Comparison of ENCODE assay signal across 7 mouse cellular contexts in the genomic region with DNA sequence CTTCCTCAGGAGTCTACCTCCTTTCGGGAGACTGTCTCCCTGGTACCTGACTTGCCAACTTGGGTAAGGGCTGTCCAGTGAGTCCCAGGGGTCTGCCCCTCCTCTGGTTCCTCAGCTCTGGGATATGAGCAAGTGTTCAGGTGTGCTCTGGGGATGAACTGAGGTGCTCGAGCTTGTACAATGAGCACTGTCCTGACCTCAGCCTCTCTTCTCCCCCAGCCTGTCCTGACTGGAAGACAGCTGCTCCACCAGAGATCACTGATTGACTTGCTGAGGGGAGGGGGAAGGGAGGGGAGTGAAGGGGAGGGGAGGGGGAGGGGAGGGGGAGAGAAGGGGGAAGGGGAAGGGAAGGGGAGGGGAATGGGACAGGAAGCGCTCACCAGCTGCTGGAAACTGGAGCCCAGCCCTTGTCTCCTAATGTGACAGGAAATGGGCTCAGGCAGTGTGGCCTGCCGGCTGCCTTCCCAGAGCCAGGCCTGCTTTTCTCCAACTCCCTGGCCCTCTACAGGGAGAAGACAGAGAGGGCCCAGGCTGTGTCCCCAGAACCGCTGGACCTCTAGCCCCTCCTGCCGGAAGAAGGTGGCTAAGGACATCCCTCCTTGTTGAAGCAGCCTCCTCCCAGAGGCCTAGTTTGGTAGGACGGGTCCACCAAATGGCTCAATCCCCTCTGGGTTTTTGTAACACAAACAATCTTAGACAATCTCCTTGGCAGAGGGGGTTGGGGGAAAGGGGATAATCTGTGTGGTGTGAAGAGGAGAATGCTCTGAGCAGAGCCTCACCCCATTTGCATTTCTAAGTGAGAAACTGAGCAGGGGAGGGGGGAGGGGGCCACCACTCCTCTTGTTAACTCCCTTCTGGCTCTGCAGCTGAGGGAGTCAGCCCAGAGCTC.
A peak's percentile ranks its signal among the peaks of the same experiment; 100 is the strongest.
DNase-seq lines count a peak whose midpoint lies in the region; ATAC-seq and TF ChIP-seq lines count a peak whose summit lies in the region.

No protein-coding gene starts in this region.

- H3K9me3 ChIP-seq in forebrain, embryonic 16.5 days (ENCODE audit: control insufficient read depth, low read length), result no peaks in the 10 kb centered on the region
- no peaks in the 10 kb centered on the region for H3K9me3 ChIP-seq in limb, embryonic 14.5 days (ENCODE audit: control insufficient read depth, low read length)
- no peaks in the 10 kb centered on the region for H3K9me3 ChIP-seq in neural tube, embryonic 12.5 days

- H3K4me3 ChIP-seq in forebrain, embryonic 16.5 days (replicated peaks; ENCODE audit: low read length), result no peak overlapping the region
- no peak overlapping the region for H3K4me3 ChIP-seq in limb, embryonic 14.5 days (replicated peaks; ENCODE audit: low read length)
- H3K4me3 ChIP-seq in neural tube, embryonic 12.5 days, result no peak overlapping the region

- peak; percentile 84 for ATAC-seq in forebrain, embryonic 16.5 days
- ATAC-seq in limb, embryonic 14.5 days (ENCODE audit: low FRiP score, low read depth), result no peak
- peak; percentile 78 for ATAC-seq in neural tube, embryonic 12.5 days (ENCODE audit: low FRiP score, low read depth)

- H3K27ac ChIP-seq in forebrain, embryonic 16.5 days (ENCODE audit: low read length), result peak overlapping the region; percentile 26
- H3K27ac ChIP-seq in limb, embryonic 14.5 days (replicated peaks; ENCODE audit: low read depth, low read length), result no peak overlapping the region
- no peak overlapping the region for H3K27ac ChIP-seq in neural tube, embryonic 12.5 days

- intact Hi-C loops in left cerebral cortex, postnatal 4 days (cut with DNase I), result no loop called here

- no peaks in the 10 kb centered on the region for H3K36me3 ChIP-seq in forebrain, embryonic 16.5 days (ENCODE audit: control insufficient read depth, insufficient read depth)
- H3K36me3 ChIP-seq in limb, embryonic 14.5 days (ENCODE audit: control insufficient read depth, insufficient read depth, low read length), result no peaks in the 10 kb centered on the region
- no peaks in the 10 kb centered on the region for H3K36me3 ChIP-seq in neural tube, embryonic 12.5 days

- H3K4me1 ChIP-seq in forebrain, embryonic 16.5 days (replicated peaks; ENCODE audit: control insufficient read depth, insufficient read depth, low read length), result peaks cover 17% of the 10 kb centered on the region
- no peaks in the 10 kb centered on the region for H3K4me1 ChIP-seq in limb, embryonic 14.5 days (ENCODE audit: control insufficient read depth, insufficient read depth, low read length)
- peaks cover 17% of the 10 kb centered on the region for H3K4me1 ChIP-seq in neural tube, embryonic 12.5 days

- no peak for TF ChIP-seq POLR2A in limb, embryonic 14.5 days (IDR thresholded peaks at IDR 0.05; ENCODE audit: borderline replicate concordance, extremely low read depth, insufficient read depth, insufficient read length)

- 20% methylated on average over 7 of the region's 7 CpGs for WGBS in forebrain, embryonic 16.5 days
- WGBS in limb, embryonic 14.5 days, result 19% methylated on average over 7 of the region's 7 CpGs
- WGBS in neural tube, embryonic 12.5 days, result 16% methylated on average over 7 of the region's 7 CpGs

- DNase-seq in left cerebral cortex, postnatal 4 days, result peak; percentile 76
- DNase-seq in left cerebral cortex, adult 8-10 months (ENCODE audit: low spot score in 2 of 2), result no peak
- DNase-seq in limb, embryonic 14.5 days (ENCODE audit: low spot score), result peak; percentile 23
- no peak for DNase-seq in urinary bladder, adult 2 months (ENCODE audit: low spot score)
- DNase-seq in layer of hippocampus, adult 8-10 months (ENCODE audit: low spot score in 2 of 2), result no peak

- H3K4me2 ChIP-seq in forebrain, embryonic 16.5 days (ENCODE audit: low read length), result no peak overlapping the region
- H3K4me2 ChIP-seq in limb, embryonic 14.5 days (replicated peaks; ENCODE audit: low read depth, low read length, severe bottlenecking), result no peak overlapping the region
- peak overlapping the region; percentile 22; the same call in 1 of the 2 replicates for H3K4me2 ChIP-seq in neural tube, embryonic 12.5 days (replicated peaks)

- no peak overlapping the region for H3K9ac ChIP-seq in forebrain, embryonic 16.5 days (replicated peaks; ENCODE audit: low read depth, low read length)
- no peak overlapping the region for H3K9ac ChIP-seq in limb, embryonic 14.5 days (ENCODE audit: low read depth, low read length, severe bottlenecking)
- no peak overlapping the region for H3K9ac ChIP-seq in neural tube, embryonic 12.5 days

- H3K27me3 ChIP-seq in forebrain, embryonic 16.5 days (replicated peaks; ENCODE audit: control insufficient read depth, insufficient read depth, low read length), result no peaks in the 10 kb centered on the region
- H3K27me3 ChIP-seq in limb, embryonic 14.5 days (ENCODE audit: control insufficient read depth, insufficient read depth, low read length), result no peaks in the 10 kb centered on the region
- H3K27me3 ChIP-seq in neural tube, embryonic 12.5 days (replicated peaks), result no peaks in the 10 kb centered on the region

Comparison
In these comparisons a context has a peak if more than half of its experiments do, and no peak if none do; other contexts are left out.
1. DNase-seq: peak in left cerebral cortex, postnatal 4 days (single experiment) and limb, embryonic 14.5 days (single experiment); none in left cerebral cortex, adult 8-10 months (0 of 2), urinary bladder, adult 2 months (single experiment) and layer of hippocampus, adult 8-10 months (0 of 2).